Mouse (Mus musculus) liver, embryonic 14.5 days (tissue): ENCODE measurements at regions not wholly inside any gene's neighbourhood (a gene's known extent, or its start where the extent isn't known, plus 50 kb on each side); places are given as distances from the start of the nearest gene placed in this dataset.

Source experiments
- CTCF ChIP-seq: IDR thresholded peaks from 2 replicates; pipeline ENCODE4 v1.5.1; 2016; ENCODE audit warnings: antibody characterized with exemption, low read depth, control low read depth
- EP300 ChIP-seq: IDR thresholded peaks from 2 replicates; pipeline ENCODE4 v1.6.1; 2016; ENCODE audit warnings: antibody characterized with exemption, low read depth

- TF ChIP-seq CTCF (no peak), EP300 (no peak)
Observed at GRCm38 (mm10) chr11:43368346-43368745, 57.7 kb downstream of the Pttg1 start.
